Mouse (Mus musculus): ENCODE measurements around the gene Eif3l.

DNA sequence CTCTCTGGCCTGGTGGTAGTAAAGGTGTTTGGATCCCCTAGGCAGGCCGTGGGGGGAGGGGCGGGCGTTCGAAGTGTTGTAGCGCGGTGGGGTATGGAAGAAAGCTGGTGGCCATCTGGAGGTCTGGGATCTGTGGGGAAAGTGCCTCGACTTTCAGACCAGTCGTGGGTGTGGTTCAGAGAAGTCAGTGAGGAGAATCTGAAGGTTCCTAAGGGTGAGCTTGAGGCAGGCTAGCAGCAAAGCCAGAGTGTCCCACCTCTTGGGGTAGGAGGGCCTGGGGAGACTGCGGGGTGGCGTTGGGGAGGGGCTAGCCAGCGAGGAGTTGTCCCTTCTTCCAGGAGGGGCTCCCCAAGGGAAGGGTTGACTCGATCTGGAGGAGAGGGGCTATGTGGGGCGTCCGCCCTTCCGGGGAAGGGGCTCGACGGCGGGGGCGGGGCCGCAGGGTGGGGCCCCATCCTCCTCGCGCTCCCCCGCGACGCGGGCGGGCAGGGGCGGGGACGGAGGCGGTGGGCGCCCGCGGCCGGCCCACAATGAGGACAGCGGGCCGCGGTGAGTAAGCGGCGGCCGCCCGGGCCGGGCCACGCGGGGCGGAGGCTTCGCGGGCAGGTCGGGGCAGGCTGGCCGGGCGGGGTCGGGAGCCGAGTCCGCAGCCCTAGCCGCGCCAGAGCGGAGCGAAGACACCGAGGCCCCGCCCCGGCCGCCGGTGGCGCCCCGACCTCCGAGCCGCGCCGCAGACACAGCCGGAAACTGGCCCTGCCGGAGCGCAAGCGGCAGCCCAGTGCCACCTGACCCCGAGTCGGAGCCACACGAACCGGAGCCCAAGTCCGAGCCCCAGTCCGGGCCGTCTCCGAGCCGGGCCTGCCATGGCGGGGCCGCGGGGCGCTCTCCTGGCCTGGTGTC lies 33.7 kb downstream of the Eif3l start, which contains the start of gene Micall1:
- no peak for TF ChIP-seq CTCF (conservative IDR thresholded peaks at IDR 0.05; ENCODE audit: insufficient read depth, insufficient read length, low read depth, low read length)
- no peak for TF ChIP-seq POLR2A (IDR thresholded peaks at IDR 0.05; ENCODE audit: low read depth, low read length)

Data from kidney, adult 2 months (tissue).